Mouse (Mus musculus) MEL-GATA-1-ER (cell line): ENCODE data around the gene Mob3c.
A peak's percentile ranks its signal among the peaks of the same experiment; 100 is the strongest.

ENCODE experiments used
- DNase-seq: peaks from one replicate; pipeline ENCODE4 v3.0.0-alpha.2; 2012; ENCODE audit warnings: low read depth; ENCODE audit errors: extremely low read depth

Gene Mob3c

GRCm38 (mm10) chr4:115827888-115828571 lies at the start of gene Mob3c:
Gene Mob3c (plus strand): TSS chr4:115828092.
- DNase-seq: peak; percentile 72

DNA sequence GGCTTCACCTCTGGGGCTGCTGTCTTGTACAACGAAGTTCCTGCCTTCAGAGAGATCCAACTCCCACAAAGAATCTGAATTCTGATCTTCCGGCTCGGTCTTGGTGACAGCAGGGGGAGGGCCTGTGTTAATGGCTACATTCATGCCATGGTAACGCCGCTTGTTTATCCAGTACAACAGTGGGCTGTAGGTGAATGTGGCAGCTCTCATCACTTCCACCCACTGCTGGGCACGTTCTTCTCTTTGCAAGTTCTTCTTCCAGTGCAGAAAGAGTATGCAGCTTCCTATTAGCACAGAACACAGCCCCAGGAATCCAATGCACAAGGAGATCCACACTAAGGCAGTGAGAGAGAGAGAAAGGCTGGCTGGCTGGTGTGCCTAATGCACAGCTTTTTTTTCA lies 47.6 kb upstream of the Mob3c start:
- no peak for DNase-seq

GRCm38 (mm10) chr4:115780918-115781317 lies 47.0 kb upstream of the Mob3c start, which contains the start of gene Tex38:
Gene Tex38 (minus strand): TSS chr4:115781018.
- no peak for DNase-seq

- no peak for DNase-seq
Measured at GRCm38 (mm10) chr4:115782026-115782805, 45.7 kb upstream of the Mob3c start.

DNA sequence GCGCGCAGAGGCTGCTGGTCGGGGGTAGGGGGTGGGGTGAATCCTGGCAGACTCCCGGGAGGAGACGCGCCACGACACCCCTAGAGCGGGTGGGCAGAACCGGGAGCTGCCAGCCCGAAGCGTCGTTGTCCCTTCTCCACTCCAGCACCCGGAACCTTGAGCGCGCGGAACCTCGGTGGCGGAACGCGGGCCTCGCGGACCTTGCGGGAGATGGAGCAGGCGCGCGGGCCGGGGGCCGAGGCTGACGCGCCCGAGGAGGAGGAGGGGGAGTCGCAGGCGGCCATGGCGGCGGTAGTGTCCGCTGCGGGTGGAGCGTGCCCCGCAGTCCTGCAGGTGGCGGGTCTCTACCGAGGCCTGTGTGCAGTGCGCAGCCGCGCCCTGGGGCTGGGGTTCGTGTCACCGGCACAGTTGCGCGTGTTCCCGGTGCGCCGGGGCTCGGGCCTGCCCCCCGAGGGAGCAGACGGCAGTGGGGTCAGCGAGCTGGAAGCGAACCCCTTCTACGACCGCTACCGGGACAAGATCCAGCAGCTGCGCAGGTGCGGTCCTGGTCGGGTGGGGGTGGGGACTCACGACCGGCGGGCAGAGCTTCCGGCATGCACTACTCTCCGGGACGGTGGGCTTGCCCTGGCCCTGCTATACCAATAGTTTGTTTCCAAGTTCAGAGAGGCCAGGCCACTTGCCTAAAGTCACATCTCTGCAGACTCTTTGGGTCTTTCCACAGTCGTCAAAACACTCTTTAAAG lies 43.0 kb upstream of the Mob3c start, which contains the start of gene Atpaf1:
TSS of gene Atpaf1 (plus strand) at position 44 of the 742 bp plus-strand sequence.
- peak; percentile 22 for DNase-seq

GRCm38 (mm10) chr4:115785511-115786034 lies 42.3 kb upstream of the Mob3c start:
- DNase-seq: peak; percentile 25

GRCm38 (mm10) chr4:115790864-115791263 lies 37.0 kb upstream of the Mob3c start:
- no peak for DNase-seq

DNA sequence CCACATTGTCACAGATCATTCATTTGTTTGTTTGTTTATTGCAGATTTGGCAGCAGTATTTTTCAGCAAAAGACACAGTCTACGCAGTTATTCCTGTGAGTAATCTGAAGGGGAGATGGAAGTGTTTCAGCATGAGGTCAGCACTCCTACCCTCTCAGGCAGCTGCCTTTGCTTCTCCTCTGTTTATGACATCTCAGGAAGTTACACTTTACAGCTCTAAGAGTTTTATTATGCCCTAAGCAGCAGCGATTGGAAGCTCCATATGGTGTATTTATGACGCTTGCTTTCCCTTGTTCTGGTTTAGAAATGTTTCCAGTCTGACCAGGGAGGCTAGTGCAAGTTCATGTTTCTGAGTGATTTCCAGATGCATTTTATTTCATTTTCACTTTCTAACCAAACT lies 32.5 kb upstream of the Mob3c start:
- DNase-seq: no peak

GRCm38 (mm10) chr4:115799981-115800380 lies 27.9 kb upstream of the Mob3c start:
- DNase-seq: no peak

DNA sequence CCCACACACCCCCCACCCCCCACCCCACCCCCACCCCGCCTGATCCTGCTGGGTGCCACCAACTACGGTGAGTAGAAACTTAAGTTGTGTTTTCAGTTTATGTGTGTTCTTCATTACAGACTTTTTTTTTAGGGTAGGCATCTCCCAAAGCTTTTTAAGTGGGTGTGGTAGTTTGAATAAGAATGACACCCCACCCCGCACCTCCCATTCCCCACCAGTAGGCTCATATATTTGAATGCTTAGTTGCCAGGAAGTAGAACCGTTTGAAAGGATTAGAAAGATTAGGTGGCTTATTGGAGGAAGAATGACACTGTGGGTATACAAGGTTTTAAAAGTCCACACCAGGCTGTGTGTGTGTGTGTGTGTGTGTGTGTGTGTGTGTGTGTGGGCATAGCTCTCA lies 15.6 kb upstream of the Mob3c start:
- DNase-seq: no peak

- DNase-seq: no peak
Measured at GRCm38 (mm10) chr4:115815606-115816005, 12.3 kb upstream of the Mob3c start.

GRCm38 (mm10) chr4:115820199-115820598 lies 7.7 kb upstream of the Mob3c start:
- no peak for DNase-seq

- no peak for DNase-seq
Measured at GRCm38 (mm10) chr4:115820944-115821343, 6.9 kb upstream of the Mob3c start.

- no peak for DNase-seq
Measured at GRCm38 (mm10) chr4:115821431-115821830, 6.5 kb upstream of the Mob3c start.

- DNase-seq: peak; percentile 44
Measured at GRCm38 (mm10) chr4:115821928-115822327, 6.0 kb upstream of the Mob3c start.

DNA sequence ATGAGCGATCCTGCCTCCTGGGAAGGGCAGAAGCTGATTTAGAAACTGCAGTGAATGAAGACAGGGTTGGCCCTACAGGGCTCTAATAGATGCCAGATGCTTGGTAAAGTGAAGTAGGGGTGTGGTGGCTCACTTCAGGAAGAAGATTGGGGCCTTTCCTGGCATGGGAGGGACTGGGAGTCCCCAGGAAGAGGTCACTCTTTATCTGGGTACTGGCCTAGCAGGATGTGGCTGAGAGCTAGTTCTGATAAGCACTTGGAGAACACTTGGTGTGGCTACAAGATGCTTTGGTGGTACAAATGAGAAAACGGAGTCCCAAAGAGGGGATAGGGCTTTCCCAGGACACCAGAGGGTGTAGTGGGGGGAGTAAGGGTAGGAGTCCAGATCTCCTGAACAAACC lies 3.7 kb upstream of the Mob3c start:
- DNase-seq: peak; percentile 69

DNA sequence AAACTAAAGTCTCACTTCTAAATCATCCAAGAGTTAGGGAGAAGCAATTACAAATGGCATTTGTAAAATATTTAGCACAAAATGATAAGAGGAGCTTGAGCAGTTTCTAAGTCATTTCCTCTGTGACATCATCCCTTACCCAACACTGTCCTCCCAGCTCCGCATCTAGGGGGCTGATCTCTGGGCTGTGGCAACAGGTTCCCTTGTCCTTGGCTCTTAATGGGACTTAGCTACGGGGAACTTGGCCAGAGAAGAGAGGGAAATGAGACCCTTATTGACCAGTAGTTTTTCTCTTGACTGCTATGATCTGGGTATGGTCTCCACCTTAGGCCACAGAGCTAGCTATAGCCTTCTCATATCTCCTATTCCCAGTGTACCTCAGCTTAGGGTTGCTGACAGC lies 2.6 kb upstream of the Mob3c start:
- DNase-seq: peak; percentile 44

- DNase-seq: no peak
Measured at GRCm38 (mm10) chr4:115827066-115827465, 826 bp upstream of the Mob3c start.

DNA sequence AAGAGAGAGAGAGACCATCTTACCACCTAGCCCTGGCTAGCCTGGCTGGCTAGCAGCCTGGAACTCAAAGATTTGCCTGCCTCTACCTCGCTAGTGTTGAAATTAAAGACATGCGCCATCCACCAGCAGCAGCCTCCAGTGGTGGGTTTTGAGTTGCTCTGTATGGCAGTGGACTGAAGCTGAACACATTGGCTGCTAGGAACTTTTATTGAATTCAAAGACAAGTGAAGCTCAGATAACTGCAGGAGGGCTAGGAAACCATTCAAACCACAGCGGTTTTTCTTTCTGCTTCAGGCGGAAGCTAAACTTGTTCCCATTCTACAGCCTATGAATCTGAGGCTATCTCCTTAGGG lies 381 bp upstream of the Mob3c start:
- peak; percentile 52 for DNase-seq

- DNase-seq: no peak
Measured at GRCm38 (mm10) chr4:115828572-115828902, 645 bp downstream of the Mob3c start.

DNA sequence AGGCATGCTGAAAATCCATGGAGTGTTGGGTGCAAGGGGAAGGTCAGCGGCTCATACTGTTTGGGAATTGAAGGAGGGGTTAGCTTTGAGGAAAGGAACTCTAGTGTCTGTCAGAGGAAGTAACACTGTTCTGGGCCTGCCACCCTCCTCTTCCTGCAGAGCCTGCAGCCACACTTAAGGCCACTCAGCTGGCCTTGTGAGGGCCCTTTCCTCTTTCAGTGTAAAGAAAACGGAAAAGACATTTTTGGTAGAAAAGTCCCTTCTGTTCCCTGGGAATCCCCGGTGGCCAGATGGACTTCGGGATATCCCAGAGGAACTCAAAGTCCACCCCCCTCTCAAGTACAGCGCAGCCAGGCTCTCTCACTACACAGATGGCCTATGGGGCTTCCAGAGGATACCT lies 2.6 kb downstream of the Mob3c start:
- DNase-seq: no peak

- DNase-seq: no peak
Measured at GRCm38 (mm10) chr4:115831221-115831620, 3.3 kb downstream of the Mob3c start.
